Mouse (Mus musculus) naive thymus-derived CD4-positive, alpha-beta T cell, adult 2 months (primary cell): ENCODE measurements around the gene Cttn.

ENCODE experiments used
- DNase-seq: peaks from one replicate; pipeline ENCODE4 v3.0.0-alpha.2; 2011; ENCODE audit warnings: low read depth

The Cttn gene

DNA sequence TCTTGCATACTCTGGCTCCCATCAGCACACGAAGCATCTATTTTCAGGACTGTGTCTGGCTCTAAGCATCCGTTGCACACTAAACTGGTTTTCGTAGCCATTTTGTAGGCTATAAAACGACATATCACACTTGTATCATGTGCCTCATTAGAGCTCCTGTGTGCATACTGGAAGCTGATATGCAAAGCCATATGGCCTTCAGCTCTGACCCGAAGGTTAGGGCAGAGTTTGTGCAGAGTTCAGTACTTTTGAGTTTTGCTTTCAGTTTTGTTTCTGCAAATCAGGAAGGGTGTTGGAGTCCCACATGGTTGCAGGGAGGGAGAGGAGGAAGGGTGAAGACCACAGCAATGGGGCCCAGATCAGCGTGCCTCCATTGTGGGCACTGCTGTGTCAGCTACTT lies 79.1 kb downstream of the Cttn start:
- DNase-seq, result no peak

DNA sequence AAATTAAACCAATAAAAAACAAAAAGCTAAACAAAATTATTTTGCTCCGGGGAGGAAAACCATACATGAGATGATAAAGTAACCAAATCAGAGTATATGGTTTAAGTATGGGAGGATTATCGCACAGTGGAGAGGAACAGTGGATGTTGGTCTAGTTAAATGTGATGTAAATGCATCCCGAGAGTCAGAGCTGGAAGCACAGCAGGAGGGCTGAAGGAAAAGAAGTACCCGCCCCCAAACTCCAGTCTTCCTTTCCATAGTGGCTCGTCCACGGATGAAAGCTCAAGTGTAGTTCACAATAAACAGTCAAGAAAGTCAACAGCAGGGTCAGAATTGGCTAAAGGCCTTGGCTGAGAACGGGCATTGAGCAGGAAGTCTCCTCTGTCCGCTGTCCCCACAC lies 80.1 kb downstream of the Cttn start:
- DNase-seq, result no peak

DNA sequence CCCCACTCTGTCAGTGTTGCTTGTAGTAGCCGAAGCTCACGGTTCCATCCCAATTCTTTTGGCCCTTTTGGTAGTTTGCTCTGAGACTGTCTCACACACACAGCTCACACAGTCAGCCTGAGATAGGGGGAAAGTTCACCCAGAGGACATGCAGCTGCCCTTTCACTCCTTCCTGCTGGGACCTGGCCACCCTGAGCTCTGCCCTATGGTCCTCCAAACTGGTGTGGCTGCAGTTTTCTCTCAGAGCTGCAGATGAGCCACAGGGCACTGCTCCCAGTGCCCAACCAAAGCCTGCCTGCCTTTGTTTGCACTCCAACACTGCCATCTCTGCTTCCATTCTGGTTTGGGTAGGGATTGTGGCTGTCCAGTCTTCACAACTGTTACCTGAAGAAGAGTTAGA lies 81.1 kb downstream of the Cttn start:
- no peak for DNase-seq

DNA sequence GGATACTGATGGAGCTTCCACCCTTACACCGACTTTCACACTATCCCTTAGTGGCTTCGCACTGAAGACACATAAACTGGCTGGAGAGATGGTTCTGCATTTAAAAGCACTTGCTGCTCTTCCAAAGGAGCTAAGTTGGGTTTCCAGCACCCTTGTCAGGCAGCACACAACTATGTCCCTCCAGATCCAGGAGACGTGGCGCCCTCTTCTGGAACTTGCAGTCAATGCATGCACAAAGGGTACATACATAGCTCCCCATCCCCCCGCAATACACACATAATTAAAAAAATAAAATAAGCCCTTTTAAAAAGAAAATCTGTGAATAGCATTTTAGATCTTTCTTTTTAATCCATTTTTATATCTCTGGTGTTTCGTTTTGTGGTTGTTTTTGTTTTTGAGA lies 83.3 kb downstream of the Cttn start:
- no peak for DNase-seq
